7 mouse cellular contexts compared by ENCODE assay signal in the genomic region with DNA sequence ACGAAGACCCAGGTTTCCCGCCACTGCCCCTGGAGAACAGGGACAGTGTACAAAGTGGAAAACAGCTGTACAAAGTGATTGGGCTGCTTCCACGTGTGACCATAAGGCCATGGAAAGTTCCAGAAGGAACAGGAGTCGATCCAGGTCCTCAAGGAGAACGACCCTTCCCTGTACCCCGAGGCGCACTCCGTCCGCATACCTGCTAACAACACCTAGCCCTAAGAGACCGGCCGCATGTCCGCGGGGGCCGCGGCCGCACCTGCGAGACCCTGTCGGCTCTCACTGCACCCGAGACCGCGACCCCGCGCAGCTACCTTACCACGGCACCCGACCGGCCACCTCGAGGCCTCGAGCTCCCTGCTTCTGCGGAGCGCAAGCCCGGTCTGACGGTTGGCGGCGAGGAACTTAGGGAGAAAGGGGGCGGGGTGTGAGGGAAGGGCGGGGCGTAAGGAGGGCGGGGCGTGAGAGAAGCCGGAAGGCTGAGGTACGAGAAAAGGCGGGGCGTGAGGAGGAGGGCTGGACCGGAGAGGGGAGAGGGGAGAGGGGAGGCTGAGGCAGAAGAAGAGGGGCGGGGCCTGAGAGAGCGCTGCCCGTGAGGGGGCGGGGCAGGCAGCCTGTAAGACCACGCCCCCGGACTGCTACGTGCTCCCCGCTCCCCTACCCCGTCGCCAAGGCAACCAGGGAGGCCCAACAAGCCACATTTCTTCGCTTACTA. TPM values are rescaled to one million over a fixed set of nuclear protein-coding genes. Genes with fewer than 3 reads are reported as not detected.
DNase-seq lines count a peak whose midpoint lies in the region; ATAC-seq and TF ChIP-seq lines count a peak whose summit lies in the region.

TSS of gene Ccdc158 (minus strand) at position 413 of the 715 bp plus-strand sequence.

- no peak for TF ChIP-seq POLR2A in liver, adult 2 months (IDR thresholded peaks at IDR 0.05; ENCODE audit: extremely low read depth, insufficient read depth, low read length)

- no peaks in the 10 kb centered on the region for H3K79me2 ChIP-seq in liver, adult 2 months (ENCODE audit: control insufficient read depth, insufficient read depth, low read length)

- H3K9me3 ChIP-seq in embryonic facial prominence, embryonic 14.5 days (ENCODE audit: control insufficient read depth, low read length): no peaks in the 10 kb centered on the region
- no peaks in the 10 kb centered on the region for H3K9me3 ChIP-seq in heart, embryonic 11.5 days (replicated peaks; ENCODE audit: control insufficient read depth, low read length)
- no peaks in the 10 kb centered on the region for H3K9me3 ChIP-seq in kidney, embryonic 14.5 days (ENCODE audit: control insufficient read depth, low read length)

- DNase-seq in adrenal gland, postnatal 36 days: peak; percentile 72 to 86
- peak; percentile 96 for DNase-seq in embryonic facial prominence, embryonic 14.5 days (ENCODE audit: low spot score)
- DNase-seq in liver, adult 2 months (ENCODE audit: extremely low read depth, low read depth, low spot score): peak; percentile 75
- peak; percentile 6 to 29 for DNase-seq in monocyte, adult 2 months (ENCODE audit: low read depth in 1 of 2, low spot score in 2 of 2)
- DNase-seq in spleen, postnatal 10 days (ENCODE audit: low spot score in 2 of 2): peak; percentile 14 to 75

- peak within 1 kb of the TSS; percentile 82 for H3K4me2 ChIP-seq in embryonic facial prominence, embryonic 14.5 days (ENCODE audit: low read depth, low read length)
- peak within 1 kb of the TSS; percentile 63 for H3K4me2 ChIP-seq in heart, embryonic 11.5 days
- peak within 1 kb of the TSS; percentile 79 for H3K4me2 ChIP-seq in kidney, embryonic 14.5 days (replicated peaks; ENCODE audit: low read depth, low read length)

- H3K4me1 ChIP-seq in embryonic facial prominence, embryonic 14.5 days (ENCODE audit: control insufficient read depth, insufficient read depth, low read length): no peaks in the 10 kb centered on the region
- H3K4me1 ChIP-seq in heart, embryonic 11.5 days (ENCODE audit: control insufficient read depth, insufficient read depth, low read length): no peaks in the 10 kb centered on the region
- 0 out of 2 replicates have a peak, but pooled peaks cover 12% of the 10 kb centered on the region for H3K4me1 ChIP-seq in kidney, embryonic 14.5 days (ENCODE audit: control insufficient read depth, insufficient read depth, low read length)
- peaks cover 9% of the 10 kb centered on the region for H3K4me1 ChIP-seq in liver, adult 2 months (ENCODE audit: control insufficient read depth, insufficient read depth, low read length)

- TF ChIP-seq CTCF in liver, adult 2 months (IDR thresholded peaks at IDR 0.05; ENCODE audit: low read depth, low read length): no peak

- H3K4me3 ChIP-seq in embryonic facial prominence, embryonic 14.5 days (ENCODE audit: low read depth, low read length): peak within 1 kb of the TSS; percentile 46
- H3K4me3 ChIP-seq in heart, embryonic 11.5 days (ENCODE audit: low read depth, low read length): peak within 1 kb of the TSS; percentile 41
- H3K4me3 ChIP-seq in kidney, embryonic 14.5 days (ENCODE audit: low read length): peak within 1 kb of the TSS; percentile 44
- H3K4me3 ChIP-seq in liver, adult 2 months (ENCODE audit: insufficient read depth, low read depth, low read length): peak within 1 kb of the TSS; percentile 52

- 20% methylated on average over 35 of the region's 55 CpGs for WGBS in embryonic facial prominence, embryonic 14.5 days
- 13% methylated on average over 42 of the region's 55 CpGs for WGBS in heart, embryonic 11.5 days (ENCODE audit: insufficient replicate concordance)
- 11% methylated on average over 55 of the region's 55 CpGs for WGBS in kidney, embryonic 14.5 days
- 16% methylated on average over 51 of the region's 55 CpGs for WGBS in liver, adult 2 months

- ATAC-seq in embryonic facial prominence, embryonic 14.5 days (ENCODE audit: low read depth): peak; percentile 89
- peak; percentile 76 for ATAC-seq in heart, embryonic 11.5 days (replicated peaks; ENCODE audit: insufficient number of reproducible peaks, low FRiP score, low TSS enrichment)
- peak; percentile 95 for ATAC-seq in kidney, embryonic 14.5 days (ENCODE audit: low FRiP score, low TSS enrichment)

- H3K36me3 ChIP-seq in embryonic facial prominence, embryonic 14.5 days (ENCODE audit: control insufficient read depth, insufficient read depth, low read length): no peaks in the 10 kb centered on the region
- no peaks in the 10 kb centered on the region for H3K36me3 ChIP-seq in heart, embryonic 11.5 days (ENCODE audit: control insufficient read depth, insufficient read depth, low read length)
- no peaks in the 10 kb centered on the region for H3K36me3 ChIP-seq in kidney, embryonic 14.5 days (ENCODE audit: control insufficient read depth, insufficient read depth, low read length)
- no peaks in the 10 kb centered on the region for H3K36me3 ChIP-seq in liver, adult 2 months (ENCODE audit: control insufficient read depth, insufficient read depth, low read length)

- H3K27me3 ChIP-seq in embryonic facial prominence, embryonic 14.5 days (replicated peaks; ENCODE audit: control insufficient read depth, insufficient read depth, low read length): no peaks in the 10 kb centered on the region
- H3K27me3 ChIP-seq in heart, embryonic 11.5 days (ENCODE audit: control insufficient read depth, insufficient read depth, low read length): no peaks in the 10 kb centered on the region
- no peaks in the 10 kb centered on the region for H3K27me3 ChIP-seq in kidney, embryonic 14.5 days (ENCODE audit: control insufficient read depth, insufficient read depth, low read length)
- no peaks in the 10 kb centered on the region for H3K27me3 ChIP-seq in liver, adult 2 months (ENCODE audit: control insufficient read depth, insufficient read depth, low read length)

- H3K27ac ChIP-seq in embryonic facial prominence, embryonic 14.5 days (replicated peaks; ENCODE audit: low read depth, low read length): no peak within 1 kb of the TSS
- H3K27ac ChIP-seq in heart, embryonic 11.5 days (ENCODE audit: low read depth, low read length): no peak within 1 kb of the TSS
- no peak within 1 kb of the TSS for H3K27ac ChIP-seq in kidney, embryonic 14.5 days (ENCODE audit: low read depth, low read length)
- no peak within 1 kb of the TSS for H3K27ac ChIP-seq in liver, adult 2 months (replicated peaks; ENCODE audit: insufficient read depth, low read depth, low read length)

- peak within 1 kb of the TSS; percentile 58 for H3K9ac ChIP-seq in embryonic facial prominence, embryonic 14.5 days (ENCODE audit: low read depth, low read length)
- peak within 1 kb of the TSS; percentile 39; the same call in 1 of the 2 replicates for H3K9ac ChIP-seq in heart, embryonic 11.5 days (ENCODE audit: low read depth, low read length)
- peak within 1 kb of the TSS; percentile 32; the same call in 1 of the 2 replicates for H3K9ac ChIP-seq in kidney, embryonic 14.5 days (ENCODE audit: low read depth, low read length)
- H3K9ac ChIP-seq in liver, adult 2 months (ENCODE audit: low read depth, low read length): peak within 1 kb of the TSS; percentile 62

RNA-seq across cellular contexts. Expression of gene Ccdc158, which starts in this region (rescaled TPM):
- total RNA-seq in adrenal gland, postnatal 36 days (2021): under 1 TPM; 0.16 to 0.23 TPM
- 0.88 and 1.4 TPM in 2 replicates for polyA plus RNA-seq in embryonic facial prominence, embryonic 14.5 days (2014; fragmentation: Nextera tagmentation; extraction: Ambion mirVana)
- 1.1 and 1.8 TPM in 2 replicates for polyA plus RNA-seq in heart, embryonic 11.5 days (2014; fragmentation: Nextera tagmentation; extraction: Ambion mirVana)
- polyA plus RNA-seq in kidney, embryonic 14.5 days (2014; fragmentation: Nextera tagmentation; extraction: Ambion mirVana): 0.64 and 1.1 TPM in 2 replicates
- 0.37 and 0.40 TPM in 2 replicates for total RNA-seq in liver, adult 2 months (2014; rRNA removed)
- polyA plus RNA-seq in liver, adult 2 months (2012; rRNA removed): 0.09 and 0.10 TPM in 2 replicates

Comparison
In these comparisons a context has a peak if more than half of its experiments do, and no peak if none do; other contexts are left out.
1. Peak in DNase-seq in adrenal gland, postnatal 36 days; RNA of the gene not detected or under 1 TPM.
2. Peak in DNase-seq, H3K4me3 ChIP-seq and H3K9ac ChIP-seq in liver, adult 2 months; RNA of the gene not detected or under 1 TPM.
3. DNase-seq: peak in every context shown above with its lines; median percentile 96 in embryonic facial prominence, embryonic 14.5 days; 79 in adrenal gland, postnatal 36 days; 75 in liver, adult 2 months; 44 in spleen, postnatal 10 days; 18 in monocyte, adult 2 months.